Mouse (Mus musculus) gastrocnemius, postnatal 25 days (tissue): ENCODE results near the gene Wdfy2. TPM values are rescaled to one million over a fixed set of nuclear protein-coding genes. Genes with fewer than 3 reads are reported as not detected.
A peak's percentile ranks its signal among the peaks of the same experiment; 100 is the strongest.

ENCODE experiments used
- DNase-seq: peaks from one replicate; pipeline ENCODE4 v3.0.0; 2022
- total RNA-seq, 2 experiments: library from RNA; stranded (reverse); gene quantifications; 1 replicate in 1 of 2; 2 replicates in 1 of 2; pipeline ENCODE4 v1.2.3; 2021

Wdfy2 gene
- total RNA-seq, 2 experiments from 2014 or later = 5.8 to 6.2 TPM

DNA sequence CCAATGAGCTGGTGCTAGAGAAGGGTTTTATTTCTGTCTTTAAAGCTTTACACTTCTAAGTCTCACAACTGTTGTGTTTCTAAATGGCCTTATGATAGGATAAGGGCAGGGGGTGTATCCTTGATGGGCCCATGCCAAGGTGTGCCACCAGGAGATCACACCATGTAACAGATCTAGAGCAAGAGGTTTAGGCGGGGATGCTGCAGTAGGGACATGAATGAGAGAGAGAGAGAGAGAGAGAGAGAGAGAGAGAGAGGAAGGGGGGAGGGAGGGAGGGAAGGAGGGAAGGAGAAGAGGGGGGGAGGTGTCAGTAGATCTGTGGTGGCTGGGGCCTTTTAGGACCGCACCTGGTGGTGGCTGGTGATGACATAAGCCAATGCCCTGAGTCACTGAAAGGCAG lies 5.5 kb downstream of the Wdfy2 start:
- no peak for DNase-seq

DNA sequence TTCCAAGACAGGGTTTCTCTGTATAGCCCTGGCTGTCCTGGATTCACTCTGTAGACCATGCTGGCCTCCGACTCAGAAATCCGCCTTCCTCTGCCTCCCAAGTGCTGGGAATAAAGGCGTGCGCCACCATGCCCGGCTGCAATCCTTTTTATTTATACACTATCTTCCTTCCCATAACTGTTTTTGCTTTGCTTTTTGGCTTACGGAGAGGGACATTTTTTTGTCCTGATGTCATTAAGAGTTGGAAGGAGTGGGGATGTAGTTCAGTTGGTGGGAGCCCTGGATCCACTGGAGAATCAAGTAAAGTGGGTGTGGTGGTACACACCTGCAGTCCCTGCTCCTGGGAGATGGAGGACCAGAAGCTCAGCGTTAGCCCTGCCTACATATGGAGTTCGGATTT lies 6.7 kb downstream of the Wdfy2 start:
- DNase-seq = peak; percentile 20

DNA sequence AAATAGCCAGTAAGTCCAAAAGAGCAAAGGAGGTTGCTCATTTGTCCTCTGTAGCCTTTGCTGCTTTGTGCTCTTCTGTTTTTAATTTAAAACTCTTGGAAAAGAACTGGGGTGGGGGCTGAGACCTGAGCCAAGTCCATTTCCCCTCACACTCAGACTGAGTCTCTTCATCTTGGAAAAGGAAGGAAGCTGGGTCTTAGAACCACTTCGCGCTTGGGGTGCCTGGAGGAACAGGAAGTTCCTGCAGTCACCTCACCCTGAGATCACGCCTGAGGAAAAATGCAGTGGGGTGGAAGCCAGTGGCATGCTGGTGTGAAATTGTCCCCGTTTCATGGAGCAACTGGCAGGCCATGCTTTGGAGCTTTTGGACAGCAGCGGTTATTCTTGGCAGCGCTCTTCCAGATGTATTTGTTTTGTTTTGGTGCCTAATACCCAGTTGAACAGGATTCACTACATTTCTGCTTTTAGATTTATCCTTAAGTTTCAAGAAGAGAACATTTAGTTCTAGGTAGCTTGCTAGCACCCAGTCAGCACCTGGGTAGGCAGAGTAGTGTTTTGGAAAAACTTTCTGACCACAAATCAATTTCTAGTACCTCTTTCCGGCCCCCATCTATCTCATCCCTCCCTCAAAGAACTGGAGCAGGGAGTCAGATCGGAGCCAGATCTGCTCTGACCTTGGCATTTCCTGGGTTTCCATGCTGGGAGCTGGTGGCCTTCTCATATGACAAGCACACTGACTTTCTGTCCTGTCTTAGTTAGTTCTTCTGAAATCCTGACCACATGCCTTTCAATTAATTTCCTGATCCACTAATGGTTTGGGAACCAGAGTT lies 7.7 kb downstream of the Wdfy2 start:
- peak; percentile 64 for DNase-seq

DNA sequence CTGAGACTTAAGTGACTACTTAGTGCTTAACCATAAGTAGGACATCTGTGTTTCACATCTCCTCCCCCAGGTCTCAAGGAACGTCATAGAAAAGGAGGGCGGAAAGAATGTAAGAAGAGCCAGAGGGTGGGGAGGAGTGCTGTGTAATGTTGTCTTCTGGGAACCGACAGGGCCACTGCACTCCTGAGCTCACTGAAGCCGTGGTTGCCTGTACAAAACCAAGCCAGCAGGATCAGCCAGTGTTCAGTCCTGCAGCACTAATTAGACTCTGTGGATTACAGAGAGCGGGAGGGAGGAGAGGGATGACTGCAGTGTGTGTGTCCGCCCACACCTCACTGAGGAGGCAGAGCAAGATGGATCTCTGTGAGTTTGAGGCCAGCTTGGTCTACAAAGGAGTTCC lies 13.5 kb downstream of the Wdfy2 start:
- peak; percentile 30 for DNase-seq

DNA sequence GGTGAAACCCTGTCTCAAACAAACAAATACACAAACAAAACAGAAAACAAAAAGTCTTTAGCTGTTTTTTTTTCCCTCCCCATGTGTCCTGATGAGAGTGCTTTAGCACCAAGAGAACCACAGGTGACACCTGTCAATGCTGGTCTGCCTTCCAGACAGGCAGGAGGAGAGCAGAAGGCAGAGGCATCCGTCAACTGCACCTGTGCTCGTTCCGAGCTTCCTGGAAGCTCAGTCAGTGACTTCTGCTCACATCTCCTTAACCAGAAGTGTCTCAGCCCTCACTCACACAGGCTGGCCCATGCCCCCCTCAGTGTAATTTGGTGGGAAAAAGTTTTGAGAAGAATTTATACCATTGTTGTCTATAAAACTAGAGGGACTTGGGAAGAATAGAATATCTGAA lies 15.4 kb downstream of the Wdfy2 start:
- no peak for DNase-seq

DNA sequence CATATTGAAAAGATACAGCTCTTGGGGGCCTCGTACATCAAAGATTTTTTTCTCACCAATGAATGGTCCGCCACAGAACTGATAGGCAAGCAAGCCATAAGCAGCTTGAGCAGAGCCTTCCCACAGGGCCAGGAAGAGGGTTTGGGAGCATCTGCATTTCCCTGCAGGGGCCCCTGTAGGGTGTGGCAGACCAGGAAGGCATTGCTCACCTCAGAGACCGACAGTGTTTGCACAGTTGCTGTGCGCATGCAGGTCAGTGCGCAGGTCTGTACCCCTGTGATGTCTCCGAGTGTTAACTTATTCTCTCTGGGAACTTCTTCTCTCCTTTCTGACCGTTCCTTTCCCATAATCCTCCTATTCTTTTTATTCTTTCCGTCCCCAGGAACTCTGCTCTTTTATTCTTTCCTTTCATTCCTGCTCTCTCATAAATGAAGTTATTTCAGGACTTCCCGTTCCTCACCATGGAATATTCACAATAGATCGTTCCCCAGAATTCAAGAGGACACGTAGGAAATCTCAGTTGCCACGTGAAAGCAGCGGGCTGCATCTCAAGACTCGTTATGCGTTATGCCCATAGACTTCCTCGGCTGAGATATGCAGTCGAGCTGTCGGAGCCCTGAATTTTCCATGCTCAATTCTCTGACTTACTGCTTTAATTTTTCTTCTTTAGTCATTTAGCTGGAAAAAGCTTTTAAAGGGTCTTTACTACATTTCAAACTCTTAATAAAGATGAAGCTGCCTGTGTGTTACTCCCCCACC lies 17.8 kb downstream of the Wdfy2 start:
- DNase-seq = no peak

DNA sequence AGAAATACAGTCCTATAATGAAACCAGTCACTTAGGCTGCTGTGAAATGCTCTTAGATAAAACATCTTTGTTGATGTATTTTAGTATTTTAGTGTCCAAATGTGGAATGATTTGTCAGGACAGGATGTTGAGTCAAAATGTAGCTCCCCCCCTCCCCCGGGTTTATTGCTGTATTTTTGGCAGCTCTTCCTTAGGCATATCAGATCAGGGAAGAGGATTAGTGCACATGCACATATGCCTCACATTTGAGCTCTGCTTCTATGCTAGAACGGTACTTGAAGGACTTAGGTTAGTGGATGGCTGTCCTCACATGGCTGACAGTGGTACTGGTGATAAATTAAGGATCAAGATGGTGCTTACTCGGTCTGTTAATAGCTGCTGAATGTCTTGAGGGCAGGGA lies 18.4 kb downstream of the Wdfy2 start:
- DNase-seq = no peak

DNA sequence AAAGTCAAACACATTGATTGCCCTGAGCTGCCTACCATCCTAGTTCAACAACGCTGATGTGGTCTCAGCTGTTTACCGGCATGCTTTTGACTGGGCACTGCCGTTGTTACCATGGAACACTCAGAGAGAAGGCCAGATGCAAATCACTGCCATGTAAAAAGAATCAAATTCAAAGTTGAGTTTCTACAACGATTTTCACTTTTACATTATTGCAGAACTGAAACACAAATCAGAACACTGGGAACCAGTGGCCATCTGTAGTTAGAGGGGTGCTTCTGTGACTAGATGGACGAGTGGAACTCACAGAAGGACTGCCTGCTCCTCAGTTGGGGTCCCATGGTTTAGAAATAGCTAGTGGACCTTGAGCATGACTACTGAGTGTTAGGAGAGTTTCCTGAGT lies 19.0 kb downstream of the Wdfy2 start:
- no peak for DNase-seq

DNA sequence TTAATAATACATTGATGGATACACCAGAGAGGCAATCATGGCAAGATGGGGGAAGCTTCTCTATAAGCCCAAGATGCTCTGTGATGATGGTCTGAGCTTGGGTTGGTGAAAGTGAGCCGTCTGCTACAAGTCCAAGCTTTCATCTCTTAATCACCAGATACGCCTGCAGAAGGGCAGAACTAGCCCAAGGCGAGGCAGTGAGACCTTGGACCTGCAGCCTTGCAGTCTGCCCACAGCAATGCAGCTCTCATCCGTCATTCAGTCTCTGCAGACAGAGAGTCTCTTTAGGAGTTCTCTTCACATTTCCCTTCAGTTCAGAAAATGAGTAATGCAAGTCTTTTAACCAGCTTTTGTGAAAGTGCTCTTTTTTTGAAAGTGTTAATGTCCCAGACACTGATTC lies 20.4 kb downstream of the Wdfy2 start:
- no peak for DNase-seq

DNA sequence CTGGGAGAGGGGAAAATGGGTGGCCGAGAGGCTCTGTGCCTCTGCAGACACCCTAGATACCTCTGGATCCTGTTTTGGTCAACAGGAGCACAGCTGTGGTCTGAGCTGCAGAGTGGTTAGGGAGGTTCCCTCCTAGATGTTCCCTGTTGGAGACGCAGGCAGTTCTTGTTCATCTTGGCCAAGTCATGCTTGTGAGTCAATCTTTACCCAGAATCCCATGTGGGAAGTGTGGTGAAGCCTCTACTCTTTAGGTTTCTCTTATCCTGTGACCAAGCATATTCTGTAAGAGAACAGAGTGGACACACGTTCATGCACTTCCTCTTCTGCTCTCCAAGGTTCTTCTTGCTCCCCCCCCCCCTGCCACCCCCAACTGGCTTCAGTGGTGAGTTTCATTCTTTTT lies 20.8 kb downstream of the Wdfy2 start:
- DNase-seq = no peak

DNA sequence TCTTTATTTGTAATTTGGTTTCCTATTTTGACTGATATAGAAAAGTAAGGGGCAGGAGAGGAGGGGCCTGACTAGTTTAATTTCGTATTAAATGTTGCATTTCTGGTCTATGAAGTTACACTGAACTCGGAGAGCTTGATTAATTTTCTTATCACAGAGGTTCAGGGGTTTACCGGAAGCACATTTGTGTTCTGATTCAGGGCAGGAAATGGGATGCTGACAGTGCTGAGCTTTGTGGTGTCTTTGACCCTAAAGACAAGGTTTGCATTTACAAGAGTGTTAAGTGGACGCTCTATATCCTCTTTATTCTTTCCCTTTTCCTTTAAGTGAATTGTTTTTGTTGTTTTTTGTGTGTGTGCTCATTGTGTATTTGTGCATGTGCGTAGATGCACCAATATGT lies 25.1 kb downstream of the Wdfy2 start:
- no peak for DNase-seq

DNA sequence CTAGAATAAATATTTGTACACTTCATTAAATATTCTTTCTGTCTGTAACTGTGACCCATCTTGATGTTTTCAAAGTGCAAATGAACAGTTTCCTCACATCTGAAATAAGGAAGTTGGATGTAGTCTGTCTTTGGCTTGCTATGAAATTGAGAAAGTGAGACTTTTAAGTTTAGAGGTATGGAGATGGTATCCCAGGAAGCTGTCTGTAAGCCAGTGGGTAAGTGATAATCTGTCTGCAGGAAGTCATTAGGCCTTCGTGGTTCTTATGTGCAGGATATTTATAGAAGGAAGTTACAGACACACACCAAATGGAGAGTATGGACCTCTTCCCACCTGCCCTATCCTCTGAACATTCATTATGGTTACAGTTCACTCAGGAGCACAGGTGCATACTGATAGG lies 26.8 kb downstream of the Wdfy2 start:
- DNase-seq = no peak

DNA sequence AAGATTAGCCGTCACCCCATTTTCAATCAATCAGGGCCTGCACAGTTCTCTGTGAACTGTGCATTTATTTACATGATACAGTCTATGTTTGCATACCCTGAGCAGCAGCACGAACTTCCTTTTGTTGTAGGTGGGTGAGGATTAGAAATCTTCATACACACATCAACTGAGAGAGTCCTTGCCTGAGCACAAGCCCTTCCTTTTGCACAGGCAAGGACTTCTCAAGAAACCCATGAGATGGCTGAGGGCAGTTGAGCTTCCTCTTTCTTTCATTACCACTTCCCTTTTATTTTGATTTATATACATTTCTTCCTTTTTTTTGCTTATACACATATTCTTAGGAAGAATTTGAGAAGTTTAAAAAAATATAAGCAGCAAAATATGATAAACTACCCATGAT lies 27.9 kb downstream of the Wdfy2 start:
- no peak for DNase-seq

DNA sequence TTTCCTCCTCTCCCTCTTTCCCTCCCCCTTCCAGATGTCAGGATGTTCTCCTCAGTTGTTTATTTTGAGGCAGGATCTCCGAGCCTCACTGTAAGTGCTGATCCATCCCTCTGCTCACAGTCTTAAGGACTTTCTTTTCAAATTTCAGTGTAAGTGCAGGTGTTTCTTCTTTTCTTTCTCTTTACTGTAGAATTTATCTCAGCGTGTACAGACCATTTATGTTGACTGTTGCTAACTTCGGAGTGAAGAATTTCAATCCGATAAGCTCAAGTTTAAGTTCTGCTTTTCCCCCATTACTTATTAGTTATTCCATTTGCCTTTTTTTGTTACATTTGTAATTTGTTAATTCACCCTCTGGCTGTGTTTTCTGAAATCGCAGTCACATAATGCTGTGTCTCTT lies 29.6 kb downstream of the Wdfy2 start:
- no peak for DNase-seq

DNA sequence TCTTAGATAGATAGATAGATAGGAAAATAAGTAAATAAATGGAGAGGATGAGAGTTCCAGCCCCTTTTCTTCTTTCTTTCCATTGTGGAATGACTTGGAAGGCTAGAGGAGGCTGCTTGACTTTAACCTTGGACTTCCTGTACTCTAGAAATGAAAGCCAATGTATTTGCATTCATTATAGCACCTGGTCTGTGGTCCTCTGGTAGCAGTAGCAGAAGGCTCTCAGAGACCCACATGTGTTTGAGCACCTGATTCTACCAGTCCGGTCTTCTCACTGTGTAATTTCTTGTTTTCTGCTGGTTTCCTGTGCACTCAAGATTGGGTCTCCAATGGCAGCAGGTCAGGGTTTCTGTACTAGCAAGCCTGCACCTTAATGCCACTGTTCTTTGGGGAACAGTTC lies 30.1 kb downstream of the Wdfy2 start:
- DNase-seq = no peak

DNA sequence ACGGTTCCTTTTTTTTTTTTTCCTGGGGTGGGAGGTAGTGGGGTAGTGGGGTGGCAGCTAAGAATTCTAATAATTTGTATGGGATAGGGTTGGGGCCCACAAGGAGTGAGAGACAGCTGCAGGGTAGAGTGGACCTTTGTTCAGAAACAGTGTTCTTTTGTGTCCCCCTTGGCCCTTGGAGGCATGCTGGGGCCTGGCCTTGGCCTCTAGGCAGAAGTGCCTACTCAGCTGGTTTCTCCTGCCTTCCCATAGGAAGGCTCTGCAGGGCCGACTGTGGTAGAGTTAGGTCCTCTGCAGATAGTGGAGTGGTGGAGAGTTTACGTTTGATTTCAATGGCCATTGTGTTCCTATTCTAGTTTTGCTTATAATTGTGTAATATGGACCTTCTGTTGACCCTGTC lies 30.8 kb downstream of the Wdfy2 start:
- DNase-seq = no peak

DNA sequence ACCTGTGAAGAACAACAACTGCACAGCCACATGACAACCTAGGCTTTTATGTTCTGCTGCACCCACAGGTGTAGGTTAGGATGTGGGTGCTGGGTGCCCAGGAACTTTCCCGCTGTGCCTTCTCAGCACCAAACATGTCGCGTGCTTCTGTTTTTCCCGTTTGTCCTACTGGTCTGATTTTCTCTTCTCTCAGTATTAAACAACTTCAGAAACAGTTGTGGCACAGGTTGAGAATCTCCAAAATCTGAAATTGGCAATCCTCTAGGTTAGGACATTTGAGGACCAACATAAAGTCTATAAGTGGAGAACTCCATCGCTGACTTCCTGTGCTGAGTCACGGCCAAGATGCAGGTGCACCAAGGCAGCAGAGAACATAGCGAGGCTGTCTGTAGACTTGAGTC lies 32.8 kb downstream of the Wdfy2 start:
- DNase-seq = no peak

DNA sequence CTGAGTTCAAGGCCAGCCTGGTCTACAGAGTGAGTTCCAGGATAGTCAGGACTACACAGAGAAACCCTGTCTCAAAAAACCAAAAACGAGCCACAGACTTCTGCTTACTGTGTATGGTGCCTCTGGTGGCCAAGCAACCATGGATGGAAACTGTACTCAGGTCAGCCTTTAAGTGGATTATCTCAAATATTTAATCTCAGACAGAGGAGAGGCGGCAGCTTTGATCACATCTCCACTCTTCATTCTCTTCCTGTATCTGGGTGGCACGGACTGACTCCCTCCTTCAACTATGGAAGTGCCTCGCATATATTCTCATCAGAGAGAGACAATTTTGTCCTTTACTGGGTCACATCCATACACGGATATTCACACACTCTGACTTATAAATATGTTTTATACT lies 34.0 kb downstream of the Wdfy2 start:
- DNase-seq = no peak

DNA sequence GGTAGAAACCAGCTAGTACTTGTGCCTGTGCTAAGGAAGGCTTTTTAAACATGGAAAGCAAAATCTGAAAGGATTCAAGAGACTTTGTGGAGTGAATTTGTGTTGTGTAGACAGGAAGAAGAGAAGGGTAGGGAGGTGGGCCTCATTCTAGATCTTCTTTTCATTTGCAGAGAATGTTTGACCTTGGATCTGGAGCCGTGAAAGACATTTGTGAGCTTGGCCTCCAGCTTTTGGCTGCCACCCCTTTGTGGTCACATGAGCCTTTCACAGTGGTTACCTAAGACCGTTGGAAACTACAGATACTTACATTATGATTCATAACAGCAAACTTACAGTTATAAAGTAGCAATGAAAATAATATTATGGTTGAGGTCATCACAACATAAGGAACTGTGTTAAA lies 34.5 kb downstream of the Wdfy2 start:
- DNase-seq = no peak

DNA sequence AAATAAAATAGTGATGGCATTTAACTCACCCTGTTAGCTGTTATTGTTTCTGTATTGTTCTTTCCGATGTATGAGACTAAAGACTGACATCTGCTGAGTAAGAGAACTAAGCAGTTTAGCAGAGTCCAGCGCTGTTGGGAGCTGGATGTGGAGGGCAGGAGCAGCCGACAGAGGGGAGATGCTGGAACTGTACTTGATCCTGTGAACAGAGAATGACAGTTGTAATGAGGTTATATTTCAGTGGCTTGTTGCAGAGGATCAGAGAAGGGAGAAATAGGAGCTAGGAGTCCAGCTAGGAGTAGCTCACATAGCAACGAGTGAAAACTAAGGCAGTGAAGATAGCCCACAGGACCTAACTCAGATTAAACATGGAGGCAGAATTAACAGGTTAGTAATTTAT lies 36.3 kb downstream of the Wdfy2 start:
- no peak for DNase-seq

DNA sequence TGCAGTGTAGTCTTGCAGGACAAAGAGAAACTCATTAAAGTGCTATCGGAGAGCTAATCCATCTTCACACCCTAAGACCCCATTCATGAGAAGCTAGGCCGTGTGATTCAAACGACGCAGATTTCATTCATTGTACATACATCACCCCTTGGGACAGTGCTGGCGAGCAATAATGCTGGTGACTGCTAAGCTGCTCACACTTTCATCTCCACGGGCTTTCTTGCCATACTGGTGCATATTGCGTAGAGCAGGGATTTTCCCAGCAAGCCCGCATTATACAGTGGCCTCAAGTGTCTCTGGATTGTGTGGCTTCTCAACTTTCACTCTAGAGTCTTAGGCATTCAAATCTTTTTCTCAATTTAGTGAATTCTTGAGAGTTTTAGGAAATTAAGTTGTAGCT lies 36.9 kb downstream of the Wdfy2 start:
- no peak for DNase-seq

DNA sequence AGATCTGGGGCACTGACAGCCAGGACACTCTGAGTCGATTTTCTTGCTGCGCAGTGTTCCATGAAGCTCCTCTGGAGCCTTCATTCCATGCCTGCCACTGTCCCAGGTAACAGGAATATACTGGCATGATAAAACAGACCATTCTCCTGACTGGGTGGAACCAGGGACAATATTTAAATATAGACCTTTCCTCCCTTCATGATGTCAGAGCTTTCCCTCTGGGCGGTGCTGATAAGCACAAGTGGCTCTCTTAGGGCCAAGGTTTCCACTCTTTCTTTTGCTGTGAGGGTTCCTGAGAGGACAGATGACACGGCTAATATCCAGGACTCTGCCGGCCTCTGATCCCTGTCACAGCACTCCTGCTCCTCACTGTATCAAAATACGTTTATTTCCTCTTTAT lies 40.6 kb downstream of the Wdfy2 start:
- DNase-seq = no peak

DNA sequence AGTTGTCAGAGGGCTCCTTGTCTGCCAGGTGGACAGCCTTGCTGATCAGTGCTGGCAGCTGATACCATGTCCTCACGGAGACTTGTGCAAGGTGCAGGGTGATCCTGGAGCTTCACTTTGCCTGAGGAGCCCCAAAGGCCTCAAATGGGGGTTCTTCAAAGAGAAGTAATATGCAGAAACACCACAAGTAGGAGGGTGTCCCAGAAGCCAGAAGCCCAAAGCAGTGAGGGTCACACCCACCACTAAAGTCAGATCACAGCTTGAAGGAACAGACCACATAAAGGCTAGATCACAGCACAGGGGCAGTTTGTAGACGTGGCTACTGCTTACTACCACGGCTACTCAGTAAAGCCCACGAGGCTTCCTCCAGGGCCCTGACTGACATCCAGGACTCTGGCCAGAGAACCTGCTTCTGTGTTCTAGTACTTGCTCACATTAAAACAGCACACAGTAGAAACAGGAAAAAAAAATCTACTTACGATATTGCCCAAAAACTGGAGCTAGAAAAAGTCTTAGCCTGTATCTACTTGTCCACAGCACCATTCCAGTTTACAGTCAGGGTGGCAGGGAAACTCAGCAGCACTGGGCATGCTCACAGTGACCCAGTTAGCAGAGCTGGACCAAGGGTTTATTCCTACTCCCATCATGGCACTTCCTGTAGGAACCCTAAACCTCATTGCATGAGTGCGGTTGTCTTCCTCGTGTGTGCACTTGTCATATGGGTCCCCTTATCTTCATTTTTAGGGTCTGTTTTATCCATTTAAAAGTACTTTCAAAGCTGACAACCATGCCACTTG lies 41.4 kb downstream of the Wdfy2 start:
- no peak for DNase-seq
